Mouse (Mus musculus): ENCODE data around the gene Asgr2.

DNA sequence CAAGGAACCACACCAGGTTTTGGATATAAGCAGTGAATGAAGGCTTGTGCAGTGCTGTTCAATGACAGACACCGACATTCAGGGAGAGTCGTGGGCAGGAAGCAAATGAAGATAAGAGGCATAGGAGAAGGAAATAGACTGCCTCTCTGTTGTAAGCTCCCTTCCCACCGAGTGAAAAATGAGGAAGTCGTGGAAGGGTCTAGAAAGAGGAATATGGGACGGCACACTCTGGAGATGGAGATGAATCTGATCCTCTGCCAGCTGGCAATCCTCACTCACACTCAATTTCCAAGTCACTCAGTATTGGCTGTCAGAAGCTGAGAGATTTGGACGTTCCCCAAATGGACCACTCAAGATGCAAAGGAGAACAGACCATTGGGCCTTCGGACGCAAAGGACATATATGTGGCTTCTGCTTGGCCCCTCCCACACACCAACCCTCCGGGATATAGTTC, 37.5 kb downstream of the Asgr2 start, which contains the start of gene Mgl2:
- TF ChIP-seq CTCF (IDR thresholded peaks at IDR 0.05; ENCODE audit: control insufficient read depth, insufficient read depth, insufficient read length) (no peak), CEBPB (IDR thresholded peaks at IDR 0.05; ENCODE audit: low read depth) (no peak), USF1 (IDR thresholded peaks at IDR 0.05; ENCODE audit: low read depth) (no peak), MYOG (IDR thresholded peaks at IDR 0.05; ENCODE audit: control insufficient read depth, extremely low read depth, insufficient read length) (no peak), FOSL1 (IDR thresholded peaks at IDR 0.05; ENCODE audit: insufficient read depth, low read length, poor library complexity, severe bottlenecking) (no peak)
